Mouse (Mus musculus) C2C12 (cell line): ENCODE data around the gene C530008M17Rik. TPM values are rescaled to one million over a fixed set of nuclear protein-coding genes. Genes with fewer than 3 reads are reported as not detected.

Source experiments
- H3K27me3 ChIP-seq: one replicate; pipeline ENCODE4 v1.6.1; 2011; ENCODE audit not compliant: control insufficient read depth, insufficient read depth, insufficient read length
- H3K36me3 ChIP-seq: one replicate; pipeline ENCODE4 v1.6.1; 2011; ENCODE audit not compliant: control insufficient read depth, insufficient read depth
- H3K4me3 ChIP-seq: one replicate; pipeline ENCODE4 v1.5.1; 2011; ENCODE audit warnings: mild to moderate bottlenecking, control low read depth; ENCODE audit not compliant: poor library complexity, insufficient read depth, severe bottlenecking
- H3K79me2 ChIP-seq: one replicate; pipeline ENCODE4 v1.6.1; 2011; ENCODE audit not compliant: control insufficient read depth, insufficient read depth
- H3K79me3 ChIP-seq: one replicate; pipeline ENCODE4 v1.6.1; 2011; ENCODE audit warnings: low read depth, control low read depth
- H3ac ChIP-seq: one replicate; pipeline ENCODE3; 2011; ENCODE audit warnings: low read depth; ENCODE audit not compliant: control insufficient read depth, insufficient read length
- CEBPB ChIP-seq: IDR thresholded peaks from one replicate; pipeline ENCODE4 v1.6.1; 2011; ENCODE audit warnings: low read depth, mild to moderate bottlenecking, control low read depth, moderate library complexity
- CTCF ChIP-seq: IDR thresholded peaks from one replicate; pipeline ENCODE4 v1.5.1; 2011; ENCODE audit not compliant: control insufficient read depth, insufficient read depth, insufficient read length
- FOSL1 ChIP-seq: IDR thresholded peaks from one replicate; pipeline ENCODE4 v1.8.0; 2011; ENCODE audit warnings: mild to moderate bottlenecking, low read length; ENCODE audit not compliant: poor library complexity, insufficient read depth, severe bottlenecking
- MAX ChIP-seq: IDR thresholded peaks from one replicate; pipeline ENCODE4 v1.6.1; 2011; ENCODE audit warnings: mild to moderate bottlenecking, control low read depth
- MYOD1 ChIP-seq: IDR thresholded peaks from one replicate; pipeline ENCODE4 v1.6.1; 2011; ENCODE audit warnings: low read depth; ENCODE audit not compliant: control insufficient read depth, insufficient read length
- MYOG ChIP-seq: IDR thresholded peaks from one replicate; pipeline ENCODE4 v1.6.1; 2011; ENCODE audit not compliant: control insufficient read depth, insufficient read length; ENCODE audit errors: extremely low read depth
- USF1 ChIP-seq: IDR thresholded peaks from one replicate; pipeline ENCODE4 v1.6.1; 2011; ENCODE audit warnings: low read depth, mild to moderate bottlenecking, control low read depth, moderate library complexity
- polyA plus RNA-seq: library from polyadenylated mRNA; unstranded; fragments of >200 nt; fragmentation: generic; extraction: Trizol; gene quantifications from one replicate; pipeline ENCODE4 v1.2.1, GENCODE M21; 2012; ENCODE audit warnings: missing spikeins

The C530008M17Rik gene
- polyA plus RNA-seq, 1 experiment: 4.6 TPM

GRCm38 (mm10) chr5:76659958-76660635 lies 3.8 kb downstream of the C530008M17Rik start:
- Histone ChIP-seq H3K79me2 (no peaks in the 10 kb centered on the region), H3K79me3 (no peaks in the 10 kb centered on the region), H3K36me3 (no peaks in the 10 kb centered on the region), H3K27me3 (peaks cover 4% of the 10 kb centered on the region), H3K4me3 (no peak overlapping the region), H3ac (no peak overlapping the region)
- TF ChIP-seq MYOD1: no peak
- no peak for TF ChIP-seq CTCF
- no peak for TF ChIP-seq USF1
- TF ChIP-seq MYOG: no peak
- TF ChIP-seq FOSL1: no peak
- no peak for TF ChIP-seq CEBPB
- TF ChIP-seq MAX: no peak

GRCm38 (mm10) chr5:76661310-76661709 lies 5.0 kb downstream of the C530008M17Rik start:
- no peaks in the 10 kb centered on the region for H3K79me3 ChIP-seq
- peaks cover 4% of the 10 kb centered on the region for H3K27me3 ChIP-seq
- no peaks in the 10 kb centered on the region for H3K79me2 ChIP-seq
- H3K4me3 ChIP-seq: no peak overlapping the region
- TF ChIP-seq FOSL1 (no peak), MAX (no peak)
- no peak overlapping the region for H3ac ChIP-seq
- H3K36me3 ChIP-seq: no peaks in the 10 kb centered on the region

GRCm38 (mm10) chr5:76664936-76665335 lies 8.6 kb downstream of the C530008M17Rik start:
- H3K79me2 ChIP-seq: no peaks in the 10 kb centered on the region
- no peaks in the 10 kb centered on the region for H3K36me3 ChIP-seq
- H3K4me3 ChIP-seq: no peak overlapping the region
- H3K79me3 ChIP-seq: no peaks in the 10 kb centered on the region
- no peaks in the 10 kb centered on the region for H3K27me3 ChIP-seq
- no peak overlapping the region for H3ac ChIP-seq
- TF ChIP-seq CTCF: no peak
- no peak for TF ChIP-seq USF1
- no peak for TF ChIP-seq FOSL1

GRCm38 (mm10) chr5:76665421-76665820 lies 9.1 kb downstream of the C530008M17Rik start:
- no peak overlapping the region for H3ac ChIP-seq
- H3K79me2 ChIP-seq: no peaks in the 10 kb centered on the region
- H3K27me3 ChIP-seq: no peaks in the 10 kb centered on the region
- H3K4me3 ChIP-seq: no peak overlapping the region
- no peaks in the 10 kb centered on the region for H3K36me3 ChIP-seq
- no peaks in the 10 kb centered on the region for H3K79me3 ChIP-seq
- no peak for TF ChIP-seq FOSL1
- no peak for TF ChIP-seq CEBPB
- no peak for TF ChIP-seq CTCF
- no peak for TF ChIP-seq MAX
- TF ChIP-seq USF1: no peak
- TF ChIP-seq MYOG: no peak
- TF ChIP-seq MYOD1: no peak

- TF ChIP-seq MYOG: no peak
- TF ChIP-seq MAX: no peak
- no peak for TF ChIP-seq MYOD1
- no peak for TF ChIP-seq CEBPB
- no peak for TF ChIP-seq FOSL1
- no peak for TF ChIP-seq USF1
- no peak for TF ChIP-seq CTCF
- Histone ChIP-seq H3K4me3 (no peak overlapping the region), H3K79me2 (no peaks in the 10 kb centered on the region), H3ac (no peak overlapping the region), H3K27me3 (no peaks in the 10 kb centered on the region), H3K79me3 (no peaks in the 10 kb centered on the region), H3K36me3 (no peaks in the 10 kb centered on the region)
These were observed 9.9 kb downstream of the C530008M17Rik start for GRCm38 (mm10) chr5:76666026-76666756.

GRCm38 (mm10) chr5:76668118-76668517 lies 11.8 kb downstream of the C530008M17Rik start:
- H3K79me3 ChIP-seq: no peaks in the 10 kb centered on the region
- TF ChIP-seq MYOD1 (no peak), CTCF (no peak), USF1 (no peak)
- H3ac ChIP-seq: no peak overlapping the region
- H3K36me3 ChIP-seq: no peaks in the 10 kb centered on the region
- no peak overlapping the region for H3K4me3 ChIP-seq
- H3K79me2 ChIP-seq: no peaks in the 10 kb centered on the region
- no peaks in the 10 kb centered on the region for H3K27me3 ChIP-seq
